Mouse (Mus musculus) spleen, adult 18-20 months (tissue): Measurements from ENCODE around the gene Cdc42se2.

ENCODE experiments used
- DNase-seq, 2 experiments: peaks; one replicate each; pipeline ENCODE4 v3.0.0; 2022; ENCODE audit warnings: mixed read lengths in 2 of 2

Gene Cdc42se2

GRCm38 (mm10) chr11:54754301-54755147, 33.0 kb downstream of the Cdc42se2 start:
- DNase-seq = no peak

GRCm38 (mm10) chr11:54751502-54751901, 36.0 kb downstream of the Cdc42se2 start:
- no peak for DNase-seq

- DNase-seq = no peak
Observed at GRCm38 (mm10) chr11:54748891-54749290, 38.6 kb downstream of the Cdc42se2 start.

- DNase-seq = no peak
Observed at GRCm38 (mm10) chr11:54744231-54744630, 43.2 kb downstream of the Cdc42se2 start.

DNA sequence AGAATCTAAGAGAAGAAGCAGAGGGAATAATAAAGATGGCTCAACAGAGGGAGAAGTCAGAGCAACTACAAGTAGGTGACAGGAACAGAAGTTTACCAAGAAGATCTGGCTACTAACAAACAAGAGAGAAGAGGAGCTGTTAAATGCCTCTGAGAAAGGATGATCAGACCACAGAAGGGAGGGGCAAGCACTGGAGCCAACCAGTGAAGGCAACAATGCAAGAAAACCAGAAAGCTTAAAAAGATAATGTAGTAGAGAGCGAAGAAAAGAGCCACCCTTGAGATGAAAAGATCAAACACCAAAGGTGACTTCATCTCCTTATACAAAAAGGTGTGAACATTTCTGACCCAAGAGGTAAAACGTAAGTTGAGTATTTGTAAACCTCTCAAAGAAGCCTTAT, 46.1 kb downstream of the Cdc42se2 start:
- DNase-seq = no peak

DNA sequence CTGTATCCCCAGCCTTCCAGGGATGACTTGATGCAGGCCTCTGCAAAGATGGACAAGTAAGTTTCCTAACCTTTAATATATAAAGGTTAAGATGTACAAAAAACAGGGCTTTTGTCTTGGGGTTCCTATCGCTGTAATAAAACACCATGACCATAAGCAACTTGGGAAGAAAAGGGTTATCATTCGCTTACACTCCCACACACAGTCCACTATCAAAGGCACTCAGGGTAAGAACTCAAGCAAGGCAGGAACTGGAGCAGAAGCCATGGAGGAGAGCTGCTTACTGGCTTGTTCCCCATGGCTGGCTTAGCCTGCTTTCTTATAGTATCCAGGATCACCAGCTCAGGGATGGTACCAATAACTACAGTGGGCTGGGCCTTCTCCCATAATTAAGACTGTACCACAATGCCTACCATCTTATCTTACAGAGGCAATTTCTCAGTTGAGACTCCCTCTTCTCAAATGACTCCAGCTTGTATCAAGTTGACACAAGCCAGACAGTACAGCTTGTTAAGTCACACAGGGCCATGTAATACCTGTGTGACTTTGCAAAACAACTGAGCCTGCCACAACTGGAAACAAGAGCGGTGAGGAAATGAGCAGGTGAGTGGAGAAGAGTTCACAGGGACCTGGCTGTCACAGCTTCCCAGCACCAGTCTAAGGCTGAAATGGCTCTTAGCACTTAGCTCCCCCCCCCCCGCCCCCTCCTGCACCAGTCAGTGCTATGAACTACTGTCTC, 48.3 kb downstream of the Cdc42se2 start:
- DNase-seq = no peak

- no peak for DNase-seq
Observed at GRCm38 (mm10) chr11:54736903-54737302, 50.6 kb downstream of the Cdc42se2 start.

GRCm38 (mm10) chr11:54735114-54735513, 52.4 kb downstream of the Cdc42se2 start:
- no peak for DNase-seq

DNA sequence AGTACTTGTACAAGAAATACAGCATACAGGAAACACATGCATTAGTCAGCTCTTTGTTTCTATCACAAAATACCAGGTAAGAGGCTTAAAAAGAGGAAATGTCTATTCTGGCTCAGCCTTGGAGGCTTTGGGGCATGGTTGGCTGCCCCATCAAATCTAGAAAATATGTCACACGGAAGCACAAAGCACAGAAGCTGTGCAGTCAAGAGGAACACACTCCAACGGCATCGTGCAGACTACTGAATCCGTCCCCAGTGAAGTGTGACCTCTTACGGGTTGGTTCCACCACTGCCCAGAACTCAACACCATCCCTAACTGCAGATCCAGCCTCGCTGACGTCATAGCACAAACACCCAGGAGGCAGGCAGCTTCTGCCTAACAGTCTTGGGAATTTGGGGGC, 53.9 kb downstream of the Cdc42se2 start:
- peak; percentile 27 to 38 for DNase-seq

- DNase-seq = no peak
Observed at GRCm38 (mm10) chr11:54731367-54731766, 56.1 kb downstream of the Cdc42se2 start.

GRCm38 (mm10) chr11:54730931-54731330, 56.5 kb downstream of the Cdc42se2 start:
- DNase-seq = no peak

DNA sequence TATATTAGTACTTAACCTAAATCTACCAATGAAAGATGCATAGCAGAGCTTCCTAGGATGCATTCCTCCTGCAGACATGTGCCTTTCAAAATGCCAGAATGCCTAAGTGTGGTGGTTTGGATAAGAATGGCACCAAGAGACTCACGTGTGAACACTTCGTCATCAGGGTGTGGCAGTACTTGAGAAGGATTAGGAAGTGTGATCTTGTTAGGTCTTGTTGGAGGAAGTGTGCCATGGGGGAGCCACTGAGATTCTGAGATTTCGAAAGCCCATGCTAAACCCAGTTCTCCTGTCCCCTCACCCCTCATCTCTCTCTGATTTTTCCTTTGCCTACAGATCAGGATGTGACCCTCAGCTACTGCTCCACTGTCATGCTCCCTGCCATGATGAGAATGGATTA, 58.2 kb downstream of the Cdc42se2 start:
- DNase-seq = no peak

GRCm38 (mm10) chr11:54728371-54728770, 59.1 kb downstream of the Cdc42se2 start:
- no peak for DNase-seq

DNA sequence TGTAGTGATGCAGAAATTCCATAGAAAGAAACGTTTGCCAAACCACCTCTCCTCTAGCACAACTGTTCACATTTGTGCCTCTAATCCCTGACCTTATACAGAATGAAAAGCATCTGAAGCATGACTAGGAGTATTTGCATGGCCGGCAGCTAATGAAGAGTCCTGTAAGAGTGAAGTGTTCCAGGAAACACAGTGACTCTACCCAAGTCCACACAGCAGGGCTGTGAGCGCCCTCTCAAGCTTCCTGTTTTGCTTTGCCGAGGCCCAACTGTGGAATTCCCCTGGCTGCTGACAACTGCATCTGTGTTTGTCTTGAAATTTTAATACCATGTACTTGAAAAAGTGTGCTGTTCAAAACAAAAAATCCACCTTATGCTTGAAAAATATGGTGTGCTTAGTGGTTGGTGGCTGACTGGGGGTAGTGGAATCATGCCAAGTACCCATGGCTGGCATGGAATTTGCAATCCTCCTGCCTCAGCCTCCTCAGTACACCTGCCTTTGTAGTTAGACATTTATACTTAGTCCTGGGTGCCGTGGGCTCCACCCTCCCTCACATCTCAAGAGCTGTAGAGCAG, 60.1 kb downstream of the Cdc42se2 start:
- DNase-seq = peak; percentile 60 to 66

DNA sequence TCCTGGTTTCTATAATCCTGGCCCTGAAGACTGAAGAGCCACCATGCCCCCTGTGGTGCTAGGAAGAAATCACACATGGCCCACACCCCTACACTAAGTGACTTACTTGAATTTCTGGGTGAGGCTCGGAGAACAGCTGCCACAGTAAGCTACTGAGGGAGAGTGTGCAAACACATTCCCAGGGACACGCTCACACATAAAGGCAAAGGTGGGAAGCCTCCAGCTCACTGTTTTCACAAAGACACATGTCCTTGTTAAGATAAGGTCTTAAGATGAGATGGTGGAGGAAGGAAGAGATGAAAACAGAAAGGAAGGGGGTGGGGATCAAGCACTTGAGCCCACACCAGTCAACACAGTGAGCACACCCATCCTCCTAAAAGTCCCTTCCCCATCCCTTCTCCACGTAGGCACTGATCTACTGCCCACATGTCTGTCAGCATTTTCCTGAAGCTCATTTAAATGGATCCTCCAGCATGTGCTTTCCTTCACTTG, 60.9 kb downstream of the Cdc42se2 start:
- DNase-seq = no peak

DNA sequence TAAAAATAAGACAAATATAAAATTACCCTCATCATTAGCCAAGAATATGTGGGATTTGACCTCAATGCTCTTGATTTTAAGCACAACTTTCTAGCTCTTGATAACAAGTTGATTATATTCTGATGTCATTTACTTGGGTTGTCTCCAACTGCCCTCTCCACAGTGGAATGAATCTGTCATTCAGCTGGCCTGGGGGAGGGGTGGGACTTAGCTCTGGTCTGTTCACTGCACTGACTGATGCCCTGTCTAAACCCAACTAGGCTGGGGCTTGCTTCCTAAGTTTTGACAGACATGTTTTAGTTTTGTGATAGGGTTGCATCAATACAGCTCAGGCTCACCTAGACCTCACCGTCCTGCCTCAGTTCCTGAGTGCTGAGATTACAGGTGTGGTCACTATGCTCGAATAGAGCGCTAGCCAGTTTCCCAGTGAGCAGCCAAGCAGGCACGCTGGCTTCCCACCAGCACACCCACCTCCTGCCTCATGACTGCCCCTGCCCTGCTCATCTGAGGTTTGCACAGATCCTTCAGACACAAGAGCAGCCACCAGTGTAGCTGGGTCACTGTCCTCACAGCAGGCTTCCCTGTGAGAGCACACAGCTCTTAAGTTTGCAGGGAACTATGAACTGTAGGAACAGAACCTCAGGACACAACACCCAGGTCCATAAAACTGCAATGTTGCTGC, 63.0 kb downstream of the Cdc42se2 start:
- DNase-seq = no peak

GRCm38 (mm10) chr11:54722057-54722456, 65.4 kb downstream of the Cdc42se2 start:
- no peak for DNase-seq

DNA sequence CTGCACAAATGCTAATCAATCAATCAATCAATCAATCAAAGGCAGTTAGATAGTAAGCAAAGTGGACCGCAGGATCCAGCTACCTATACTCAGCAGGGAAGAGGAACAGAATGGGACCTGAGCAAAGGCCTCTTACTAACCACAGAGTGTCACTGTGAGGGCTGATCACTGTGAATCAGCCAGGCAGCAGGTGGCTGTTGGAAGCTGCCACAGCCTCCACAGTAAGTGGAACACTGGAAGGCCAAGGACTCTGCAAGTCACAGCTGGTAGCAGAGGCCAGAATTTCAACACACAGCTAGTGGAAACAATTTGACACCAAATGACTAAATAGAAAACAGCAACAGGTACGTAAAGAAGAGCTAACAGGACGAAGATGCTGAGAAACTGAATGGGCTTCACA, 68.9 kb downstream of the Cdc42se2 start:
- no peak for DNase-seq

- DNase-seq = no peak
Observed at GRCm38 (mm10) chr11:54717893-54718292, 69.6 kb downstream of the Cdc42se2 start.

DNA sequence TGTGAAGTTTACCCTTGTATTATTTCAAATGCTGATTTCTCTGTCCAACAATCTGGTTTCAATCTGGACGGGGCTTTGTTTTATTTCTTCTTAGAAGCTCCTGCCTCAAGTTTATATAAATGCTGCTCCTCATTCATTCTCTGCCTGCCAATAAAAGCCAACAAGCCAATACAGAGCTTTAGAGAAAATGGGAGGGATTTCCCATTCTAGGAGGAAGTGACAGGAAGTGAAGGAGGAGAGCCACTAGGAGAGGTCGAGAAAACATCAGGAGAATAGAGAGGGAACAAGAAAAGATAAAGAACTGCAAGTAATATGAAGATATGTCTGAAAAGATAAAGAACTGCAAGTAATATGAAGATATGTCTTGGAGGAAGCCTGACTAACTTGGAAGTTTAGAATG, 74.6 kb downstream of the Cdc42se2 start:
- no peak for DNase-seq

GRCm38 (mm10) chr11:54710512-54711293, 76.8 kb downstream of the Cdc42se2 start:
- DNase-seq = no peak

DNA sequence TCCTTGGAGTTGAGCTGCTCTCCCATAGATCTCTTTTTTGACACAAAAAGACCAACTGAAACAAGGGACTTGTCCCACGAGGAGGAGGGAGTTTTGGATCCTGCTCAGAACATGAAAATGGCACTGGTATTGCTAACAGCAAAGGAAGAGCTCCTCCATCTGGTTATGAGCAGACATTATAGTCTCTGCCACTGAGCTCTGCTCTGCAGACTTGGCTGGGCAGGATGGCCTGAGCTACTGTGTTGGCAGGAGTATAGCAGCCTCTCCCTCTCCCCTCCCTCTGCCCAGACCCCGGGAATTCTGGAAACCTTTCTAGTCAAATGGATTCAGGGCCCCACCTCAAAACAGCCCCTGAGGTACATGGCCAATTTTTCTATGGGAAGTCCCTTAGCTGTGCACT, 77.8 kb downstream of the Cdc42se2 start:
- no peak for DNase-seq
